Mouse (Mus musculus) cerebellum, postnatal 25 days (tissue): ENCODE results near the gene Slc27a4.
"Not testable (repeated sequence)": the region's sequence is repeated elsewhere in the genome, so short reads cannot be mapped to it uniquely, and the experiment has no call there.

Experiments used
- DNase-seq, 2 experiments: peaks; one replicate each; pipeline ENCODE4 v3.0.0; 2021; ENCODE audit warnings: mixed read lengths in 2 of 2

Slc27a4 gene

GRCm38 (mm10) chr2:29802075-29802826 is at the start of gene Slc27a4:
Gene Slc27a4 (plus strand): TSS chr2:29802634.
- DNase-seq, result peak; percentile 97 to 99

- DNase-seq, result no peak
Measured at GRCm38 (mm10) chr2:29755693-29756092, 46.7 kb upstream of the Slc27a4 start.

GRCm38 (mm10) chr2:29764831-29765230 is 37.6 kb upstream of the Slc27a4 start:
- peak; percentile 76 to 86 for DNase-seq

- DNase-seq, result no peak
Measured at GRCm38 (mm10) chr2:29767976-29768709, 34.3 kb upstream of the Slc27a4 start.

- DNase-seq, result no peak
Measured at GRCm38 (mm10) chr2:29768901-29769300, 33.5 kb upstream of the Slc27a4 start.

- DNase-seq, result no peak
Measured at GRCm38 (mm10) chr2:29770162-29770561, 32.3 kb upstream of the Slc27a4 start.

- no peak for DNase-seq
Measured at GRCm38 (mm10) chr2:29771611-29772461, 30.6 kb upstream of the Slc27a4 start.

- DNase-seq, result no peak
Measured at GRCm38 (mm10) chr2:29773323-29773722, 29.1 kb upstream of the Slc27a4 start.

GRCm38 (mm10) chr2:29781256-29781655 is 21.2 kb upstream of the Slc27a4 start:
- not testable (repeated sequence) for DNase-seq

- no peak for DNase-seq
Measured at GRCm38 (mm10) chr2:29784290-29784689, 18.1 kb upstream of the Slc27a4 start.

GRCm38 (mm10) chr2:29787104-29787917 is 15.1 kb upstream of the Slc27a4 start, which contains the start of gene Coq4:
Gene Coq4 (plus strand): TSS chr2:29787493.
- DNase-seq, result peak; percentile 89 to 92

- peak; percentile 92 for DNase-seq
Measured at GRCm38 (mm10) chr2:29787937-29788681, 14.3 kb upstream of the Slc27a4 start, which contains the start of gene Trub2. Gene Trub2 (minus strand): TSS chr2:29788502.

GRCm38 (mm10) chr2:29792772-29793487 is 9.5 kb upstream of the Slc27a4 start:
- DNase-seq, result no peak

- DNase-seq, result no peak
Measured at GRCm38 (mm10) chr2:29802827-29803201, 380 bp downstream of the Slc27a4 start.

- DNase-seq, result peak; percentile 50 to 71
Measured at GRCm38 (mm10) chr2:29803400-29803831, 982 bp downstream of the Slc27a4 start.

GRCm38 (mm10) chr2:29815678-29816371 is 13.4 kb downstream of the Slc27a4 start:
- no peak for DNase-seq

GRCm38 (mm10) chr2:29817426-29818232 is 15.2 kb downstream of the Slc27a4 start:
- DNase-seq, result peak; percentile 93

GRCm38 (mm10) chr2:29819363-29819762 is 16.9 kb downstream of the Slc27a4 start:
- DNase-seq, result no peak
